Mouse (Mus musculus) bone marrow macrophage, adult 2 months (primary cell): Measurements from ENCODE around the gene Myo5c. TPM values are rescaled to one million over a fixed set of nuclear protein-coding genes. Genes with fewer than 3 reads are reported as not detected.

ENCODE experiments used
- H3K27ac ChIP-seq: 2 replicates; pipeline ENCODE4 v1.5.1; 2012; ENCODE audit warnings: low read depth, low read length; ENCODE audit not compliant: insufficient read depth
- H3K4me1 ChIP-seq: 2 replicates; pipeline ENCODE4 v1.6.1; 2012; ENCODE audit warnings: low read length; ENCODE audit not compliant: control insufficient read depth, insufficient read depth
- H3K4me3 ChIP-seq: 2 replicates; pipeline ENCODE4 v1.5.1; 2012; ENCODE audit warnings: mild to moderate bottlenecking, low read length, moderate library complexity; ENCODE audit not compliant: insufficient read depth
- CTCF ChIP-seq: IDR thresholded peaks from 2 replicates; pipeline ENCODE4 v1.5.1; 2012; ENCODE audit warnings: low read depth, mild to moderate bottlenecking, low read length, moderate library complexity
- POLR2A ChIP-seq: IDR thresholded peaks from 2 replicates; pipeline ENCODE4 v1.6.1; 2012; ENCODE audit warnings: mild to moderate bottlenecking, low read depth, low read length, borderline replicate concordance
- polyA plus RNA-seq: library from polyadenylated mRNA; stranded (reverse); fragments of >200 nt; gene quantifications from 2 replicates; pipeline ENCODE4 v1.2.4, GENCODE M21; 2012; ENCODE audit not compliant: missing spikeins, insufficient read depth, insufficient read length

Myo5c gene
- polyA plus RNA-seq, 1 experiment = 0.13 TPM

GRCm38 (mm10) chr9:75219942-75220341 is 11.9 kb upstream of the Myo5c start:
- H3K4me1 ChIP-seq = peaks cover 4% of the 10 kb centered on the region
- H3K27ac ChIP-seq = no peak overlapping the region
- H3K4me3 ChIP-seq = no peak overlapping the region
- no peak for TF ChIP-seq POLR2A
- no peak for TF ChIP-seq CTCF

- Histone ChIP-seq H3K27ac (no peak overlapping the region), H3K4me1 (peaks cover 4% of the 10 kb centered on the region), H3K4me3 (no peak overlapping the region)
- TF ChIP-seq POLR2A = no peak
- TF ChIP-seq CTCF = no peak
These were observed 10.2 kb upstream of the Myo5c start for GRCm38 (mm10) chr9:75221420-75222287.

GRCm38 (mm10) chr9:75232860-75233259 is 1.0 kb downstream of the Myo5c start:
- TF ChIP-seq POLR2A (no peak), CTCF (no peak)
- no peak overlapping the region for H3K27ac ChIP-seq
- H3K4me3 ChIP-seq = no peak overlapping the region
- H3K4me1 ChIP-seq = peaks cover 3% of the 10 kb centered on the region

GRCm38 (mm10) chr9:75234271-75234741 is 2.5 kb downstream of the Myo5c start:
- Histone ChIP-seq H3K4me1 (peaks cover 3% of the 10 kb centered on the region), H3K4me3 (no peak overlapping the region), H3K27ac (no peak overlapping the region)
- TF ChIP-seq POLR2A = no peak
- TF ChIP-seq CTCF = no peak

GRCm38 (mm10) chr9:75234983-75235627 is 3.3 kb downstream of the Myo5c start:
- peaks cover 3% of the 10 kb centered on the region for H3K4me1 ChIP-seq
- H3K27ac ChIP-seq = no peak overlapping the region
- TF ChIP-seq CTCF = no peak
- TF ChIP-seq POLR2A = no peak
- no peak overlapping the region for H3K4me3 ChIP-seq

GRCm38 (mm10) chr9:75235696-75236095 is 3.9 kb downstream of the Myo5c start:
- TF ChIP-seq CTCF = no peak
- TF ChIP-seq POLR2A = no peak
- no peak overlapping the region for H3K27ac ChIP-seq
- no peak overlapping the region for H3K4me3 ChIP-seq
- H3K4me1 ChIP-seq = peaks cover 3% of the 10 kb centered on the region

- Histone ChIP-seq H3K4me3 (no peak overlapping the region), H3K4me1 (peaks cover 3% of the 10 kb centered on the region), H3K27ac (no peak overlapping the region)
- TF ChIP-seq POLR2A = no peak
- TF ChIP-seq CTCF = no peak
These were observed 4.8 kb downstream of the Myo5c start for GRCm38 (mm10) chr9:75236416-75237308.

- Histone ChIP-seq H3K4me3 (no peak overlapping the region), H3K4me1 (peaks cover 3% of the 10 kb centered on the region), H3K27ac (no peak overlapping the region)
- TF ChIP-seq CTCF (no peak), POLR2A (no peak)
These were observed 6.4 kb downstream of the Myo5c start for GRCm38 (mm10) chr9:75238179-75238578.

- no peak overlapping the region for H3K27ac ChIP-seq
- H3K4me3 ChIP-seq = no peak overlapping the region
- H3K4me1 ChIP-seq = no peaks in the 10 kb centered on the region
- TF ChIP-seq POLR2A (no peak), CTCF (no peak)
These were observed 11.2 kb downstream of the Myo5c start for GRCm38 (mm10) chr9:75243052-75243451.
